Mouse (Mus musculus): ENCODE results near the gene Grm1. TPM values are rescaled to one million over a fixed set of nuclear protein-coding genes. Genes with fewer than 3 reads are reported as not detected.

Gene Grm1
- polyA plus RNA-seq, 1 experiment from 2014 or later: 0.08 TPM

- Histone ChIP-seq H3K9me3 (no peaks in the 10 kb centered on the region), H3K36me3 (no peaks in the 10 kb centered on the region), H3K4me1 (no peaks in the 10 kb centered on the region), H3K27me3 (ENCODE audit: insufficient read depth, poor library complexity, severe bottlenecking) (no peaks in the 10 kb centered on the region), H3K27ac (no peak overlapping the region), H3K4me3 (no peak overlapping the region)
- no peak for DNase-seq (ENCODE audit: low spot score)
- WGBS: 81% methylated on average over 7 of the region's 7 CpGs
Observed at GRCm38 (mm10) chr10:10847376-10848286, 234.5 kb downstream of the Grm1 start.

GRCm38 (mm10) chr10:10845059-10845685 is 237.0 kb downstream of the Grm1 start:
- Histone ChIP-seq H3K9me3 (no peaks in the 10 kb centered on the region), H3K27ac (no peak overlapping the region), H3K4me1 (no peaks in the 10 kb centered on the region), H3K27me3 (ENCODE audit: insufficient read depth, poor library complexity, severe bottlenecking) (no peaks in the 10 kb centered on the region), H3K4me3 (no peak overlapping the region), H3K36me3 (no peaks in the 10 kb centered on the region)
- WGBS: 77% methylated on average over 5 of the region's 5 CpGs
- no peak for DNase-seq (ENCODE audit: low spot score)

- H3K36me3 ChIP-seq: no peaks in the 10 kb centered on the region
- no peak overlapping the region for H3K27ac ChIP-seq
- DNase-seq (ENCODE audit: low spot score): no peak
- H3K4me3 ChIP-seq: no peak overlapping the region
- no peaks in the 10 kb centered on the region for H3K9me3 ChIP-seq
- H3K4me1 ChIP-seq: no peaks in the 10 kb centered on the region
- no peaks in the 10 kb centered on the region for H3K27me3 ChIP-seq (ENCODE audit: insufficient read depth, poor library complexity, severe bottlenecking)
Observed at GRCm38 (mm10) chr10:10835406-10835805, 246.8 kb downstream of the Grm1 start.

- Histone ChIP-seq H3K36me3 (no peaks in the 10 kb centered on the region), H3K4me3 (no peak overlapping the region), H3K4me1 (no peaks in the 10 kb centered on the region), H3K27me3 (ENCODE audit: insufficient read depth, poor library complexity, severe bottlenecking) (no peaks in the 10 kb centered on the region), H3K9me3 (no peaks in the 10 kb centered on the region), H3K27ac (no peak overlapping the region)
- 78% methylated on average over 3 of the region's 3 CpGs for WGBS
- DNase-seq (ENCODE audit: low spot score): no peak
Observed at GRCm38 (mm10) chr10:10834828-10835227, 247.3 kb downstream of the Grm1 start.

GRCm38 (mm10) chr10:10831141-10831540 is 251.0 kb downstream of the Grm1 start:
- H3K9me3 ChIP-seq: no peaks in the 10 kb centered on the region
- no peak overlapping the region for H3K4me3 ChIP-seq
- 74% methylated on average over 1 of the region's 1 CpGs for WGBS
- H3K36me3 ChIP-seq: no peaks in the 10 kb centered on the region
- no peaks in the 10 kb centered on the region for H3K4me1 ChIP-seq
- no peaks in the 10 kb centered on the region for H3K27me3 ChIP-seq (ENCODE audit: insufficient read depth, poor library complexity, severe bottlenecking)
- H3K27ac ChIP-seq: no peak overlapping the region
- DNase-seq (ENCODE audit: low spot score): no peak

- WGBS: 70% methylated on average over 1 of the region's 1 CpGs
- DNase-seq (ENCODE audit: low spot score): no peak
- no peaks in the 10 kb centered on the region for H3K36me3 ChIP-seq
- no peak overlapping the region for H3K4me3 ChIP-seq
- no peaks in the 10 kb centered on the region for H3K27me3 ChIP-seq (ENCODE audit: insufficient read depth, poor library complexity, severe bottlenecking)
- no peaks in the 10 kb centered on the region for H3K9me3 ChIP-seq
- H3K4me1 ChIP-seq: no peaks in the 10 kb centered on the region
- no peak overlapping the region for H3K27ac ChIP-seq
Observed at GRCm38 (mm10) chr10:10827308-10827707, 254.8 kb downstream of the Grm1 start.

GRCm38 (mm10) chr10:10818061-10818460 is 264.1 kb downstream of the Grm1 start:
- no peaks in the 10 kb centered on the region for H3K4me1 ChIP-seq
- no peaks in the 10 kb centered on the region for H3K36me3 ChIP-seq
- H3K27ac ChIP-seq: no peak overlapping the region
- H3K27me3 ChIP-seq (ENCODE audit: insufficient read depth, poor library complexity, severe bottlenecking): no peaks in the 10 kb centered on the region
- H3K9me3 ChIP-seq: no peaks in the 10 kb centered on the region
- no peak overlapping the region for H3K4me3 ChIP-seq
- 81% methylated on average over 2 of the region's 2 CpGs for WGBS
- no peak for DNase-seq (ENCODE audit: low spot score)

- WGBS: 53% methylated on average over 2 of the region's 2 CpGs
- no peak for DNase-seq (ENCODE audit: low spot score)
- Histone ChIP-seq H3K4me1 (no peaks in the 10 kb centered on the region), H3K4me3 (no peak overlapping the region), H3K36me3 (no peaks in the 10 kb centered on the region), H3K9me3 (no peaks in the 10 kb centered on the region), H3K27ac (no peak overlapping the region), H3K27me3 (ENCODE audit: insufficient read depth, poor library complexity, severe bottlenecking) (no peaks in the 10 kb centered on the region)
Observed at GRCm38 (mm10) chr10:10814631-10815216, 267.4 kb downstream of the Grm1 start.

GRCm38 (mm10) chr10:10812750-10813711 is 269.1 kb downstream of the Grm1 start:
- no peaks in the 10 kb centered on the region for H3K27me3 ChIP-seq (ENCODE audit: insufficient read depth, poor library complexity, severe bottlenecking)
- H3K36me3 ChIP-seq: no peaks in the 10 kb centered on the region
- no peak for DNase-seq (ENCODE audit: low spot score)
- H3K9me3 ChIP-seq: no peaks in the 10 kb centered on the region
- H3K27ac ChIP-seq: no peak overlapping the region
- no peaks in the 10 kb centered on the region for H3K4me1 ChIP-seq
- no peak overlapping the region for H3K4me3 ChIP-seq
- 54% methylated on average over 5 of the region's 5 CpGs for WGBS

GRCm38 (mm10) chr10:10809777-10810176 is 272.4 kb downstream of the Grm1 start:
- no peaks in the 10 kb centered on the region for H3K36me3 ChIP-seq
- H3K4me3 ChIP-seq: no peak overlapping the region
- no peaks in the 10 kb centered on the region for H3K4me1 ChIP-seq
- H3K9me3 ChIP-seq: no peaks in the 10 kb centered on the region
- 100% methylated on average over 3 of the region's 3 CpGs for WGBS
- H3K27ac ChIP-seq: no peak overlapping the region
- H3K27me3 ChIP-seq (ENCODE audit: insufficient read depth, poor library complexity, severe bottlenecking): no peaks in the 10 kb centered on the region
- DNase-seq (ENCODE audit: low spot score): no peak

GRCm38 (mm10) chr10:10795321-10795720 is 286.8 kb downstream of the Grm1 start:
- Histone ChIP-seq H3K4me3 (no peak overlapping the region), H3K9me3 (no peaks in the 10 kb centered on the region), H3K4me1 (no peaks in the 10 kb centered on the region), H3K36me3 (no peaks in the 10 kb centered on the region), H3K27ac (no peak overlapping the region), H3K27me3 (ENCODE audit: insufficient read depth, poor library complexity, severe bottlenecking) (no peaks in the 10 kb centered on the region)
- DNase-seq (ENCODE audit: low spot score): no peak
- 92% methylated on average over 1 of the region's 1 CpGs for WGBS

GRCm38 (mm10) chr10:10790458-10790857 is 291.7 kb downstream of the Grm1 start:
- Histone ChIP-seq H3K27me3 (ENCODE audit: insufficient read depth, poor library complexity, severe bottlenecking) (no peaks in the 10 kb centered on the region), H3K9me3 (no peaks in the 10 kb centered on the region), H3K27ac (no peak overlapping the region), H3K4me3 (no peak overlapping the region), H3K36me3 (no peaks in the 10 kb centered on the region), H3K4me1 (no peaks in the 10 kb centered on the region)
- 82% methylated on average over 1 of the region's 1 CpGs for WGBS
- DNase-seq (ENCODE audit: low spot score): no peak

All from heart, embryonic 10.5 days (tissue).